ENCODE assay signal across 8 mouse cellular contexts in the genomic region with DNA sequence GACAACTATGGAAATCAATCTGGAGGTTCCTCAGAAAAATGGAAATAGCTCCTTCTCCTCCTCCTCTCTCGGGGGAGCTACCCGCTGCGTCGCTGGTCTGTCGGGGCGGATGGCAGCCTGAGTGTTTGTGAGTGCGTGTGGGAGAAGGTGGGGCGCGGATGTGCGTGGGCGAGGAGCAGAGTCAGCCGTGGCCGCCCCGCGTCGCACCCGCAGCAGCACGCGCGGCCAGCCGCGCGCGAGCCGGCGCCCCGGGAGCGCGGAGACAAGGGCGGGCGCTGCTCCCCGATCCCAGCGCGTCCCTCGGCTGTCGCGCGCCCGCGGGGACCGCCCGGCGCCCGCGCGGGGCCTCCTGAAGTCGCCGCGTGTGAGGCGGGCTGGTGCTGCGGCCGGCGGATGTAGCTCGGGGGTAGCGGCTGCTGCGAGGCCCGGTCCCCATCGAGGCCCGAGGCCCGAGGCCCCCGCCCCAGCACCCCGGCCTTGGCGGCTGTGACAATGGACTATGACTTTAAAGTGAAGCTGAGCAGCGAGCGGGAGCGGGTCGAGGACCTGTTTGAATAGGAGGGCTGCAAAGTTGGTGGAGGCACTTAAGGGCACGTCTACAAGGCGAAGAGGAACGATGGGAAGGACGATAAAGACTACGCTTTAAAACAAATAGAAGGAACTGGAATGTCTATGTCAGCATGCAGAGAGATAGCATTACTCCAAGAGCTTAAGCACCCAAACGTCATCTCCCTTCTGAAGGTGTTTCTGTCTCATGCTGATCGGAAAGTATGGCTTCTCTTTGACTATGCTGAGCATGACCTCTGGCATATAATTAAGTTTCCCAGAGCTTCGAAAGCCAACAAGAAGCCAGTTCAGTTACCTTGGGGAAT. TPM values are rescaled to one million over a fixed set of nuclear protein-coding genes. Genes with fewer than 3 reads are reported as not detected.
DNase-seq lines count a peak whose midpoint lies in the region; ATAC-seq and TF ChIP-seq lines count a peak whose summit lies in the region.

No protein-coding gene starts in this region.

- no peaks in the 10 kb centered on the region for H3K9me3 ChIP-seq in ES-Bruce4 (replicated peaks; ENCODE audit: control insufficient read depth, insufficient read depth, low read length, poor library complexity, severe bottlenecking)
- no peaks in the 10 kb centered on the region for H3K9me3 ChIP-seq in forebrain, embryonic 10.5 days
- H3K9me3 ChIP-seq in intestine, embryonic 16.5 days (ENCODE audit: control insufficient read depth, low read length) = no peaks in the 10 kb centered on the region

- H3K4me1 ChIP-seq in cerebellum, adult 2 months (ENCODE audit: control insufficient read depth, insufficient read depth, low read length) = no peaks in the 10 kb centered on the region
- no peaks in the 10 kb centered on the region for H3K4me1 ChIP-seq in ES-Bruce4 (ENCODE audit: control insufficient read depth, insufficient read depth, low read length)
- H3K4me1 ChIP-seq in forebrain, embryonic 10.5 days = peaks cover 7% of the 10 kb centered on the region; the same call in 1 of the 2 replicates
- no peaks in the 10 kb centered on the region for H3K4me1 ChIP-seq in intestine, embryonic 16.5 days (ENCODE audit: control insufficient read depth, insufficient read depth, low read length)

- no peak for TF ChIP-seq EP300 in ES-Bruce4 (IDR thresholded peaks at IDR 0.05; ENCODE audit: insufficient read depth, low read depth, low read length)

- TF ChIP-seq CTCF in cerebellum, adult 2 months (IDR thresholded peaks at IDR 0.05; ENCODE audit: borderline replicate concordance, insufficient read depth, low read depth, low read length) = no peak
- TF ChIP-seq CTCF in ES-Bruce4 (IDR thresholded peaks at IDR 0.05; ENCODE audit: low read depth, low read length) = no peak

- H3K4me3 ChIP-seq in cerebellum, adult 2 months (replicated peaks; ENCODE audit: insufficient read depth, low read depth, low read length) = peak overlapping the region; percentile 55
- H3K4me3 ChIP-seq in ES-Bruce4 (ENCODE audit: low read depth, low read length) = peak overlapping the region; percentile 49
- peak overlapping the region; percentile 59 for H3K4me3 ChIP-seq in forebrain, embryonic 10.5 days
- H3K4me3 ChIP-seq in intestine, embryonic 16.5 days (ENCODE audit: low read length) = peak overlapping the region; percentile 51

- peak; percentile 1 to 9 for DNase-seq in cerebellum, adult 2 months
- no peak for DNase-seq in cerebellum, adult 9-11 months
- peak; percentile 27 for DNase-seq in forebrain, embryonic 10.5 days (ENCODE audit: extremely low spot score, low spot score)
- DNase-seq in liver = peak; percentile 6
- peak; percentile 62 to 79 for DNase-seq in right cerebral cortex, postnatal 10 days (ENCODE audit: low spot score in 2 of 2)
- DNase-seq in spleen, postnatal 10 days (ENCODE audit: low spot score in 2 of 2) = no peak

- peak; percentile 76 for ATAC-seq in intestine, embryonic 16.5 days

- WGBS in cerebellum, adult 2 months = 4% methylated on average over 75 of the region's 75 CpGs
- WGBS in forebrain, embryonic 10.5 days = 7% methylated on average over 70 of the region's 75 CpGs
- WGBS in intestine, embryonic 16.5 days = 4% methylated on average over 70 of the region's 75 CpGs

- H3K27me3 ChIP-seq in cerebellum, adult 2 months (ENCODE audit: control insufficient read depth, insufficient read depth, low read length) = no peaks in the 10 kb centered on the region; the same call in 1 of the 2 replicates
- peaks cover 6% of the 10 kb centered on the region for H3K27me3 ChIP-seq in ES-Bruce4 (ENCODE audit: control insufficient read depth, insufficient read depth, low read length, poor library complexity, severe bottlenecking)
- peaks cover 32% of the 10 kb centered on the region for H3K27me3 ChIP-seq in forebrain, embryonic 10.5 days (ENCODE audit: poor library complexity, severe bottlenecking)
- no peaks in the 10 kb centered on the region for H3K27me3 ChIP-seq in intestine, embryonic 16.5 days (replicated peaks; ENCODE audit: control insufficient read depth, insufficient read depth, low read length)

- TF ChIP-seq POLR2A in cerebellum, adult 2 months (IDR thresholded peaks at IDR 0.05; ENCODE audit: borderline replicate concordance, insufficient read depth, low read length) = no peak
- no peak for TF ChIP-seq POLR2A in ES-Bruce4 (IDR thresholded peaks at IDR 0.05; ENCODE audit: insufficient read depth, low read length)

- no peak overlapping the region for H3K27ac ChIP-seq in cerebellum, adult 2 months (ENCODE audit: insufficient read depth, low read length)
- H3K27ac ChIP-seq in ES-Bruce4 (ENCODE audit: insufficient read depth, low read length) = no peak overlapping the region
- peak overlapping the region; percentile 74 for H3K27ac ChIP-seq in forebrain, embryonic 10.5 days
- no peak overlapping the region for H3K27ac ChIP-seq in intestine, embryonic 16.5 days (ENCODE audit: low read length)

- peak overlapping the region; percentile 7; the same call in 1 of the 2 replicates for H3K9ac ChIP-seq in ES-Bruce4 (ENCODE audit: low read depth, poor library complexity, severe bottlenecking)
- H3K9ac ChIP-seq in intestine, embryonic 16.5 days (ENCODE audit: low read depth, low read length) = peak overlapping the region; percentile 66

- peak overlapping the region; percentile 87 for H3K4me2 ChIP-seq in intestine, embryonic 16.5 days (ENCODE audit: low read depth, low read length)

- no peaks in the 10 kb centered on the region for H3K36me3 ChIP-seq in ES-Bruce4 (ENCODE audit: control insufficient read depth, insufficient read depth, low read length, poor library complexity, severe bottlenecking)
- H3K36me3 ChIP-seq in forebrain, embryonic 10.5 days (replicated peaks) = no peaks in the 10 kb centered on the region
- no peaks in the 10 kb centered on the region for H3K36me3 ChIP-seq in intestine, embryonic 16.5 days (ENCODE audit: control insufficient read depth, insufficient read depth, low read length)

RNA-seq across cellular contexts. Expression of gene Gm7247, which starts 3.2 kb away (rescaled TPM):
- not detected in 2 replicates for polyA plus RNA-seq in cerebellum, adult 2 months (2012; rRNA removed)
- polyA plus RNA-seq in ES-Bruce4 (2011; ENCODE audit: insufficient read depth, insufficient read length, low read depth, missing spikeins) = not detected in 2 replicates
- not detected in 2 replicates for polyA plus RNA-seq in forebrain, embryonic 10.5 days (2016; fragmentation: Nextera tagmentation; extraction: Ambion mirVana)
- polyA plus RNA-seq in intestine, embryonic 16.5 days (2015; fragmentation: Nextera tagmentation; extraction: Ambion mirVana) = not detected in 2 replicates

RNA-seq across cellular contexts. Expression of gene Vmn2r88, which starts 52.3 kb away (rescaled TPM):
- polyA plus RNA-seq in cerebellum, adult 2 months (2012; rRNA removed) = not detected in 2 replicates
- not detected in 2 replicates for polyA plus RNA-seq in ES-Bruce4 (2011; ENCODE audit: insufficient read depth, insufficient read length, low read depth, missing spikeins)
- polyA plus RNA-seq in forebrain, embryonic 10.5 days (2016; fragmentation: Nextera tagmentation; extraction: Ambion mirVana) = not detected in 2 replicates
- not detected in 2 replicates for polyA plus RNA-seq in intestine, embryonic 16.5 days (2015; fragmentation: Nextera tagmentation; extraction: Ambion mirVana)

Comparison
In these comparisons a context has a peak if more than half of its experiments do, and no peak if none do; other contexts are left out.
1. DNase-seq: peak in cerebellum, adult 2 months (2 of 2), forebrain, embryonic 10.5 days (single experiment), liver (single experiment) and right cerebral cortex, postnatal 10 days (2 of 2); none in cerebellum, adult 9-11 months (single experiment) and spleen, postnatal 10 days (0 of 2).
2. Peak in every context shown above with its lines, with median percentiles within 50 percentile points of each other: H3K4me3 ChIP-seq.